Mouse (Mus musculus): Measurements from ENCODE around the gene Cwc25.

- no peak for TF ChIP-seq FLI1 (IDR thresholded peaks at IDR 0.05; ENCODE audit: low read length)
- no peak for TF ChIP-seq GATA1 (IDR thresholded peaks at IDR 0.05; ENCODE audit: borderline replicate concordance, low read length)
These were observed 5.1 kb upstream of the Cwc25 start for GRCm38 (mm10) chr11:97771410-97771809.

Measured in megakaryocyte, embryonic 14.5 days (primary cell).